Mouse (Mus musculus) Patski (cell line): ENCODE data around the gene Ext2. TPM values are rescaled to one million over a fixed set of nuclear protein-coding genes. Genes with fewer than 3 reads are reported as not detected.

ENCODE experiments used
- ATAC-seq: fragments of 100-300 bp; one replicate; pipeline ENCODE4 v1.8.0; 2021
- CTCF ChIA-PET: fragments of 350-600 bp; sonication (Branson Sonifier 250); formaldehyde crosslinking; loops from one replicate; lab custom pipeline; 2022; ENCODE audit warnings: inconsistent platforms; lab: Charles Lee
- POLR2A ChIA-PET: fragments of 350-600 bp; sonication (Branson Sonifier 250); formaldehyde crosslinking; loops from one replicate; lab custom pipeline; 2022; ENCODE audit warnings: antibody characterized with exemption, inconsistent platforms; lab: Charles Lee
- DNase-seq: peaks from one replicate; pipeline ENCODE4 v3.0.0-alpha.2; 2011; ENCODE audit warnings: low read depth, low spot score
- H3K27me3 ChIP-seq: fragments of 371-371 bp; one replicate; pipeline ENCODE4 v1.5.1; 2021
- CTCF ChIP-seq: fragments of 100-300 bp; IDR thresholded peaks from one replicate; pipeline ENCODE4 v1.5.1; 2021
- in situ Hi-C: fragments of 300-500 bp; cut with MboI; formaldehyde crosslinking; loops from 3 replicates; pipeline ENCODE4 v1.11.1; 2018; ENCODE audit warnings: low pct_unique_long_range_greater_than_20kb, mixed read lengths
- polyA plus RNA-seq: library from polyadenylated mRNA; unstranded; gene quantifications from one replicate; pipeline ENCODE4 v1.2.3, GENCODE M21; 2021

The Ext2 gene
- polyA plus RNA-seq, 1 experiment from 2014 or later = 196 TPM

DNA sequence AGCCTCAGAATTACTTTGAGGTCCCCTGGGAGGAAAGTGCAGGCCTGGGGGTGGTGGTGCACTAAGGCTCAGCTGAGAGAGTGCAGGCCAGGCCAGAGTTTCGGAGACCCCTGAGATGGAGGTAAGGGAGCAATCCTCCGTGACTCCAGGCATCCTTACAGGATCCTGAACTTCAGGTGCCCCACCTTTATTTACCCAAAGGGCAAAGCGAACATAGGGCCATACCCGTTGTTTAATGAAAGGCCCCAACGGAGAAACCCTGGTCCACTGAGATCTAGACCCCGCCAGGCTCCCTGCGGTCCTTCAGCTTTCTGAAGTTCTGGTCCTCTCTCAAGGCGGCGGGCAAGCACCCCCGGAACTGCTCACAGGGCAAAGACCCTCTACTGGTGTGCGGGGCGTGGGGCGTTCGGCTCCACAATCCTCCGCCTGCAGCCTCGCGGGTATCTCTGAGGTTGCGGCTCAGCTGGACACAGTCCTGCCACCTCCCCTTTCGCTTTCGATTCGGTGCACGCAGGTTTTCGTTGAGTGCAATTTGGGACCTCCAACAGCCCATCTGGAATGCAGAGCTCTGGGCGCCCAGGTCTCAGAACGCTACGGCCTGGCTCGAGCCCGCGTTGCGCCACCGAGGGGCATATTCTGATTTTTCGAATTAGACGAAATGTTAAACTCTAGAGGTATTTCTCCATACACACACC is 176.6 kb downstream of the Ext2 start:
- ChIA-PET POLR2A (no interaction called here), CTCF (no interaction called here)
- in situ Hi-C loops = no loop called here
- DNase-seq (no peak), ATAC-seq (no peak)
- peaks cover 63% of the 10 kb centered on the region for H3K27me3 ChIP-seq
- no peak for TF ChIP-seq CTCF

DNA sequence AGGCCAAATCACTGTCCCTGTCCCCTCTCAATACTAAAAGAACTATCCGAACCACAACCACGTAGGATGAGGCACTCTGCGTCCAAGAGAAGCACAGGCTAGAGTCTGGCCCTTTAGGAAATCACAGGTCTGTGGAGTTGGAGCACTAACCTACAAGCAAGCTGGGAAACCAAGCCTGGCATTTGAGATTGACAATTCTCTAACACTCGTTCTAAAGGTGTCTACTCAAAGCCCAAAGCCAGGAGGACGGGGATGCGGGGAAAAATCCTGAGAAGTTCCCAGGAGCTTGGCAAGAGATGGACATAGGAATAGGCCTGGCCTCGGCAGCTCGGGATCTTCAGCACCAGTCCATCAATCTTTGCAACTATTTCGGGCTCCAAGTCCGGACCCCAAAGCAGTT is 177.2 kb downstream of the Ext2 start:
- ChIA-PET CTCF (no interaction called here), POLR2A (no interaction called here)
- ATAC-seq (no peak), DNase-seq (no peak)
- in situ Hi-C loops = no loop called here
- peaks cover 62% of the 10 kb centered on the region for H3K27me3 ChIP-seq
- TF ChIP-seq CTCF = no peak

- DNase-seq (no peak), ATAC-seq (no peak)
- peaks cover 65% of the 10 kb centered on the region for H3K27me3 ChIP-seq
- ChIA-PET POLR2A (interaction anchor here (0.7 kb wide), 1 partner anchor 469 kb away, joined by 4 read pairs; no protein-coding TSS in a partner anchor), CTCF (no interaction called here)
- in situ Hi-C loops = no loop called here
- TF ChIP-seq CTCF = no peak
Observed at GRCm38 (mm10) chr2:93644731-93645130, 177.6 kb downstream of the Ext2 start.

DNA sequence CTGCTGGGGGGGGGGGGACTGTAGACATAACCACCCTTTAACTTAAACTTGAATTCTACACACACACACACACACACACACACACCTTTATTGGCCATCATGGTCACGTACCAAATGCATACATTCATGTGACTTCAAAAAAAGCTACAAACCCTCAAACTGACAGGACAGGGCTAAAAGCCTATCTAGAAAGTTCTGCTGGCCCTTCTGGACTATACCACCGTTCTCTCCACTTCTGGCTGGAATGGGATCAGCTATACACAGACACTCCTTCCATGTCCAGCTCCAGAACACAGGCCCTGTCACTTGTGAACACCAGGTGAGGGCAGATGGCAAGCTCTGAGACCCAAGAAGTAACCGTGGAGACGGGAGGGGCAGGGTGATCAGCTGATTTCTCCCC is 178.1 kb downstream of the Ext2 start:
- no peak for ATAC-seq
- POLR2A ChIA-PET = interaction anchor here (0.7 kb wide), 1 partner anchor 469 kb away, joined by 4 read pairs; no protein-coding TSS in a partner anchor
- peaks cover 62% of the 10 kb centered on the region for H3K27me3 ChIP-seq
- TF ChIP-seq CTCF = no peak
- in situ Hi-C loops = no loop called here
- DNase-seq = no peak
- CTCF ChIA-PET = no interaction called here

GRCm38 (mm10) chr2:93643403-93643780 is 179.0 kb downstream of the Ext2 start:
- TF ChIP-seq CTCF = no peak
- peaks cover 61% of the 10 kb centered on the region for H3K27me3 ChIP-seq
- ATAC-seq (no peak), DNase-seq (no peak)
- ChIA-PET POLR2A (no interaction called here), CTCF (no interaction called here)
- in situ Hi-C loops = no loop called here

GRCm38 (mm10) chr2:93634609-93635008 is 187.8 kb downstream of the Ext2 start:
- ATAC-seq = no peak
- POLR2A ChIA-PET = no interaction called here
- in situ Hi-C loops = no loop called here

DNA sequence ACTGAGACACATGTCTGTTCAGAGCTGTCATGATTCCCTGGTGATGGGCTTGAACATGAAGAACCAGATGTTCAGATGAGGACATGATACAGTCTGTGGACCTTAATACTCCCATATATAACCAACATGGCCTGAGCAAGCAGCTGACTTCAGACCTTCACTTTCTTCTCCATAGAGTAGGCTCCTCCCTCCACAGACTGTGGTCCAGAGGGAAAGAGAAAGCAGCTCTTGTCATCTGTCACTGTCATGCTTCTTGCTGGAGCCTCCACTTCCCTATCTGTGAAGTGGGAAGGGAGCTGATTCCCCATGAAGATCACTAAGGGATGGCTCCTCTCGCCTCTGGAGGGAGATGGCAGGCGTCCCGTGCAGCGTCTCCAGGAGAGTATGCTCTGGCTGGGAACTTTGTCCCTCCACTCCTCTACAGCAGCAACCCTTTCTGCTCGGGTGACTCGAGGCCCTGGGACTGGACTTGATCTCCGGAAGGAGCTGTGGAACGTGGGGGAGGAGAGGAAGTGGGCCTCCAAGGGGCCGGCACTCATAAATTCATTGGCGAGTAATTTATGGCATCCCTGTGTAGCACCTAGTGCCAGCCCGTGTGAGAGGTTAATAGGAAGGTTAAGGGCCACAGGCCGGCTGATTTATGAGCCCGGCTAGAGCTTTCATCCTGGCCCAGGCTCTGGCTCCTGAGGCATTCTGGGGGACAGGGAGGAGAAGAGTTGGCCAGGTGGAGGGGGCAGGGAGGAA is 197.5 kb downstream of the Ext2 start:
- TF ChIP-seq CTCF = no peak
- in situ Hi-C loops = no loop called here
- peaks cover 3% of the 10 kb centered on the region for H3K27me3 ChIP-seq
- DNase-seq (no peak), ATAC-seq (no peak)
- CTCF ChIA-PET = interaction anchor here (1.0 kb wide), 1 partner anchor 14 kb away, joined by 3 read pairs; no protein-coding TSS in a partner anchor
- POLR2A ChIA-PET = interaction anchor here (0.6 kb wide), 1 partner anchor 242 kb away, joined by 4 read pairs; no protein-coding TSS in a partner anchor

More at GRCm38 (mm10) chr2:93634609-93635008, 187.8 kb downstream of the Ext2 start:
- peaks cover 56% of the 10 kb centered on the region for H3K27me3 ChIP-seq
- DNase-seq = no peak
- no peak for TF ChIP-seq CTCF
- CTCF ChIA-PET = no interaction called here

GRCm38 (mm10) chr2:93619208-93619849 is 203.0 kb downstream of the Ext2 start:
- ATAC-seq (no peak), DNase-seq (no peak)
- peaks cover 29% of the 10 kb centered on the region for H3K27me3 ChIP-seq
- CTCF ChIA-PET = interaction anchor here (1.3 kb wide), 1 partner anchor 8 kb away, joined by 3 read pairs; no protein-coding TSS in a partner anchor
- in situ Hi-C loops = no loop called here
- no peak for TF ChIP-seq CTCF
- POLR2A ChIA-PET = interaction anchor here (0.7 kb wide), 1 partner anchor 34 kb away, joined by 5 read pairs; no protein-coding TSS in a partner anchor

GRCm38 (mm10) chr2:93618447-93619199 is 203.7 kb downstream of the Ext2 start:
- CTCF ChIA-PET = interaction anchor here (1.3 kb wide), 1 partner anchor 9 kb away, joined by 3 read pairs; no protein-coding TSS in a partner anchor
- H3K27me3 ChIP-seq = peaks cover 30% of the 10 kb centered on the region
- no peak for ATAC-seq
- TF ChIP-seq CTCF = no peak
- POLR2A ChIA-PET = interaction anchor here (0.7 kb wide), 1 partner anchor 34 kb away, joined by 5 read pairs; no protein-coding TSS in a partner anchor
- no peak for DNase-seq
- in situ Hi-C loops = no loop called here
